Mouse (Mus musculus): ENCODE data around the gene Smap1. TPM values are rescaled to one million over a fixed set of nuclear protein-coding genes. Genes with fewer than 3 reads are reported as not detected.
A peak's percentile ranks its signal among the peaks of the same experiment; 100 is the strongest.

Smap1 gene
- polyA plus RNA-seq, 1 experiment from 2014 or later, result 46.6 TPM

- H3K4me2 ChIP-seq (ENCODE audit: low read depth, low read length), result no peak overlapping the region
- H3K4me3 ChIP-seq (ENCODE audit: low read depth, low read length), result no peak overlapping the region
- H3K9ac ChIP-seq (replicated peaks; ENCODE audit: low read length), result no peak overlapping the region
- H3K27ac ChIP-seq (replicated peaks; ENCODE audit: low read depth, low read length), result no peak overlapping the region
- H3K36me3 ChIP-seq (replicated peaks; ENCODE audit: control insufficient read depth, insufficient read depth, low read depth, low read length), result no peaks in the 10 kb centered on the region
- H3K9me3 ChIP-seq (replicated peaks; ENCODE audit: control insufficient read depth, low read length), result no peaks in the 10 kb centered on the region
- H3K27me3 ChIP-seq (ENCODE audit: control insufficient read depth, insufficient read depth, low read length), result no peaks in the 10 kb centered on the region
- H3K4me1 ChIP-seq (ENCODE audit: control insufficient read depth, insufficient read depth, low read length), result no peaks in the 10 kb centered on the region
- WGBS, result 71% methylated on average over 2 of the region's 2 CpGs
- DNase-seq (ENCODE audit: low spot score) (no peak), ATAC-seq (replicated peaks; ENCODE audit: insufficient number of reproducible peaks, low FRiP score, low TSS enrichment, low read depth) (no peak)
These were observed 9.1 kb downstream of the Smap1 start for GRCm38 (mm10) chr1:23912988-23913387.

GRCm38 (mm10) chr1:23906082-23906481 is 16.0 kb downstream of the Smap1 start:
- DNase-seq (ENCODE audit: low spot score) (peak; percentile 45), ATAC-seq (replicated peaks; ENCODE audit: insufficient number of reproducible peaks, low FRiP score, low TSS enrichment, low read depth) (no peak)
- H3K9me3 ChIP-seq (replicated peaks; ENCODE audit: control insufficient read depth, low read length), result no peaks in the 10 kb centered on the region
- H3K9ac ChIP-seq (replicated peaks; ENCODE audit: low read length), result no peak overlapping the region
- no peak overlapping the region for H3K4me2 ChIP-seq (ENCODE audit: low read depth, low read length)
- H3K27ac ChIP-seq (replicated peaks; ENCODE audit: low read depth, low read length), result no peak overlapping the region
- H3K36me3 ChIP-seq (replicated peaks; ENCODE audit: control insufficient read depth, insufficient read depth, low read depth, low read length), result no peaks in the 10 kb centered on the region
- H3K4me3 ChIP-seq (ENCODE audit: low read depth, low read length), result no peak overlapping the region
- no peaks in the 10 kb centered on the region for H3K4me1 ChIP-seq (ENCODE audit: control insufficient read depth, insufficient read depth, low read length)
- H3K27me3 ChIP-seq (ENCODE audit: control insufficient read depth, insufficient read depth, low read length), result no peaks in the 10 kb centered on the region

GRCm38 (mm10) chr1:23903340-23903739 is 18.8 kb downstream of the Smap1 start:
- ATAC-seq (replicated peaks; ENCODE audit: insufficient number of reproducible peaks, low FRiP score, low TSS enrichment, low read depth), result no peak

GRCm38 (mm10) chr1:23902736-23903135 is 19.4 kb downstream of the Smap1 start:
- WGBS, result 90% methylated on average over 2 of the region's 2 CpGs
- ATAC-seq (replicated peaks; ENCODE audit: insufficient number of reproducible peaks, low FRiP score, low TSS enrichment, low read depth) (no peak), DNase-seq (ENCODE audit: low spot score) (no peak)
- Histone ChIP-seq H3K4me3 (ENCODE audit: low read depth, low read length) (no peak overlapping the region), H3K4me2 (ENCODE audit: low read depth, low read length) (no peak overlapping the region), H3K9me3 (replicated peaks; ENCODE audit: control insufficient read depth, low read length) (no peaks in the 10 kb centered on the region), H3K9ac (replicated peaks; ENCODE audit: low read length) (no peak overlapping the region), H3K27me3 (ENCODE audit: control insufficient read depth, insufficient read depth, low read length) (no peaks in the 10 kb centered on the region), H3K4me1 (ENCODE audit: control insufficient read depth, insufficient read depth, low read length) (no peaks in the 10 kb centered on the region), H3K36me3 (replicated peaks; ENCODE audit: control insufficient read depth, insufficient read depth, low read depth, low read length) (no peaks in the 10 kb centered on the region), H3K27ac (replicated peaks; ENCODE audit: low read depth, low read length) (no peak overlapping the region)

More at GRCm38 (mm10) chr1:23903340-23903739, 18.8 kb downstream of the Smap1 start:
- Histone ChIP-seq H3K4me1 (ENCODE audit: control insufficient read depth, insufficient read depth, low read length) (no peaks in the 10 kb centered on the region), H3K4me2 (ENCODE audit: low read depth, low read length) (no peak overlapping the region), H3K27ac (replicated peaks; ENCODE audit: low read depth, low read length) (no peak overlapping the region), H3K9me3 (replicated peaks; ENCODE audit: control insufficient read depth, low read length) (no peaks in the 10 kb centered on the region), H3K36me3 (replicated peaks; ENCODE audit: control insufficient read depth, insufficient read depth, low read depth, low read length) (no peaks in the 10 kb centered on the region), H3K4me3 (ENCODE audit: low read depth, low read length) (no peak overlapping the region), H3K9ac (replicated peaks; ENCODE audit: low read length) (no peak overlapping the region), H3K27me3 (ENCODE audit: control insufficient read depth, insufficient read depth, low read length) (no peaks in the 10 kb centered on the region)
- 87% methylated on average over 3 of the region's 3 CpGs for WGBS
- DNase-seq (ENCODE audit: low spot score), result no peak

DNA sequence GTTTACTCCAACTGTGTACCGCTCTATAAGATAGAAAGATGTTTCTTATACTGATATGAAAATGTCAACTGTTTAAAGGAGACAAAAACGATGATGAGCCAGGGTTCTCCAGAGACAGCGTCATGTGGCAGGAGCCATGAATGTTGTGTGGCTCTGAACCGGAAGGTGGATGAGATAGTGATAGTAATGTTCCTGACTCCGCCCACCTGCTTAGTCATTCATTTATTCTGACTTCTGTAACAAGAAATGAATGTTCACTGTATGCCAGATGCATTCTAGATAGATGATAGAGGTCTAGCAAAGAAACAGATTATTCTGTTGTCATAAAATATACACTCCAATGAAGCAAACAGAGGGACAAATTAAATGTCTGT is 22.5 kb downstream of the Smap1 start:
- ATAC-seq (replicated peaks; ENCODE audit: insufficient number of reproducible peaks, low FRiP score, low TSS enrichment, low read depth), result no peak
- no peak for DNase-seq (ENCODE audit: low spot score)
- no peaks in the 10 kb centered on the region for H3K4me1 ChIP-seq (ENCODE audit: control insufficient read depth, insufficient read depth, low read length)
- no peak overlapping the region for H3K4me3 ChIP-seq (ENCODE audit: low read depth, low read length)
- no peaks in the 10 kb centered on the region for H3K27me3 ChIP-seq (ENCODE audit: control insufficient read depth, insufficient read depth, low read length)
- no peaks in the 10 kb centered on the region for H3K36me3 ChIP-seq (replicated peaks; ENCODE audit: control insufficient read depth, insufficient read depth, low read depth, low read length)
- no peaks in the 10 kb centered on the region for H3K9me3 ChIP-seq (replicated peaks; ENCODE audit: control insufficient read depth, low read length)
- no peak overlapping the region for H3K9ac ChIP-seq (replicated peaks; ENCODE audit: low read length)
- WGBS, result 91% methylated on average over 5 of the region's 5 CpGs
- H3K4me2 ChIP-seq (ENCODE audit: low read depth, low read length), result no peak overlapping the region
- H3K27ac ChIP-seq (replicated peaks; ENCODE audit: low read depth, low read length), result no peak overlapping the region

- no peak overlapping the region for H3K4me2 ChIP-seq (ENCODE audit: low read depth, low read length)
- no peaks in the 10 kb centered on the region for H3K9me3 ChIP-seq (replicated peaks; ENCODE audit: control insufficient read depth, low read length)
- ATAC-seq (replicated peaks; ENCODE audit: insufficient number of reproducible peaks, low FRiP score, low TSS enrichment, low read depth), result no peak
- H3K27ac ChIP-seq (replicated peaks; ENCODE audit: low read depth, low read length), result no peak overlapping the region
- H3K9ac ChIP-seq (replicated peaks; ENCODE audit: low read length), result no peak overlapping the region
- 89% methylated on average over 3 of the region's 3 CpGs for WGBS
- no peaks in the 10 kb centered on the region for H3K4me1 ChIP-seq (ENCODE audit: control insufficient read depth, insufficient read depth, low read length)
- no peak overlapping the region for H3K4me3 ChIP-seq (ENCODE audit: low read depth, low read length)
- no peaks in the 10 kb centered on the region for H3K36me3 ChIP-seq (replicated peaks; ENCODE audit: control insufficient read depth, insufficient read depth, low read depth, low read length)
- DNase-seq (ENCODE audit: low spot score), result no peak
- H3K27me3 ChIP-seq (ENCODE audit: control insufficient read depth, insufficient read depth, low read length), result no peaks in the 10 kb centered on the region
These were observed 23.0 kb downstream of the Smap1 start for GRCm38 (mm10) chr1:23899020-23899646.

DNA sequence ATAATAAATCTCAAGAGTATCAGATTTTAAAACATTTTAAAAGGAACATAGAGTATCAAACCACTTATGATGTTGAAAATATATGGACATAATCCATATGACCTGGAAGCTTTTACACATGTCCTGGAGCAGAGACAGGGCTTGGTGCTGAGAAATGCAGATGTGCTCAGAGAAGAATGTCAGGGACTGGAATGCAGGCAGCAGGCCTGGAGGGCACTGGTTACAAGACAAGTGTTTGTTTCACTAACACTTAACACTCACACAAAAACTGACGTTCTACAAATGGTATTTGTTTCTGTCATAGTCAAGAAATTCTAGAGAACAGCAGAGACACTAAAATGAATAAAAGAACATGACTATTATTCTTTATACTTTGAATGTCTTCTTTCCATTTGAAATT is 30.0 kb downstream of the Smap1 start:
- no peaks in the 10 kb centered on the region for H3K27me3 ChIP-seq (ENCODE audit: control insufficient read depth, insufficient read depth, low read length)
- WGBS, result 13% methylated on average over 1 of the region's 1 CpGs
- ATAC-seq (replicated peaks; ENCODE audit: insufficient number of reproducible peaks, low FRiP score, low TSS enrichment, low read depth) (no peak), DNase-seq (ENCODE audit: low spot score) (peak; percentile 26)
- no peak overlapping the region for H3K4me2 ChIP-seq (ENCODE audit: low read depth, low read length)
- H3K9me3 ChIP-seq (replicated peaks; ENCODE audit: control insufficient read depth, low read length), result no peaks in the 10 kb centered on the region
- no peaks in the 10 kb centered on the region for H3K36me3 ChIP-seq (replicated peaks; ENCODE audit: control insufficient read depth, insufficient read depth, low read depth, low read length)
- H3K4me1 ChIP-seq (ENCODE audit: control insufficient read depth, insufficient read depth, low read length), result no peaks in the 10 kb centered on the region
- H3K9ac ChIP-seq (replicated peaks; ENCODE audit: low read length), result no peak overlapping the region
- no peak overlapping the region for H3K27ac ChIP-seq (replicated peaks; ENCODE audit: low read depth, low read length)
- H3K4me3 ChIP-seq (ENCODE audit: low read depth, low read length), result no peak overlapping the region

DNA sequence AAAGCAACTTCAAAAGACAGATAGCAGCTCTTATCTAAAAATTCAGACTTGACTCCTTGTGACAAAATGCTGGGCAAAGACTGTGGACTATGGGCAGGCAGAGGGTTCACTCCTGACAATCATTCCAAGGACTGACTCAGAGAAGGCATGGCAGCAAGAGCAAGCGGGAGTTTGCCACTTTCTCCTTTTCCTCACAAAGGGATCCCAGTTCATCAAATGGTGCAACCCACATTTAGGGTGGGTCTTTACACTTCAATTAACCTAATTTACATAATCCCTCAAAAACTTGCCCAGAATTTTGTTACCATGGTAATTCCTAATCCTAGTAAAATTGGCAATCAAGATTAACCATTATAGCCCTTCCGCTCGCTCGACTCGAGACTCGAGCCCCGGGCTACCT is 37.2 kb downstream of the Smap1 start:
- Histone ChIP-seq H3K9ac (replicated peaks; ENCODE audit: low read length) (no peak overlapping the region), H3K4me3 (ENCODE audit: low read depth, low read length) (no peak overlapping the region), H3K4me1 (ENCODE audit: control insufficient read depth, insufficient read depth, low read length) (no peaks in the 10 kb centered on the region), H3K27me3 (ENCODE audit: control insufficient read depth, insufficient read depth, low read length) (no peaks in the 10 kb centered on the region), H3K9me3 (replicated peaks; ENCODE audit: control insufficient read depth, low read length) (no peaks in the 10 kb centered on the region), H3K4me2 (ENCODE audit: low read depth, low read length) (no peak overlapping the region), H3K27ac (replicated peaks; ENCODE audit: low read depth, low read length) (no peak overlapping the region), H3K36me3 (replicated peaks; ENCODE audit: control insufficient read depth, insufficient read depth, low read depth, low read length) (no peaks in the 10 kb centered on the region)
- WGBS, result 92% methylated on average over 7 of the region's 7 CpGs
- no peak for ATAC-seq (replicated peaks; ENCODE audit: insufficient number of reproducible peaks, low FRiP score, low TSS enrichment, low read depth)
- DNase-seq (ENCODE audit: low spot score), result no peak

Data from embryonic facial prominence, embryonic 11.5 days (tissue).